Mouse (Mus musculus) hindbrain, embryonic 10.5 days (tissue): ENCODE measurements around the gene Hspa1b. TPM values are rescaled to one million over a fixed set of nuclear protein-coding genes. Genes with fewer than 3 reads are reported as not detected.
"Not testable (repeated sequence)": the region's sequence is repeated elsewhere in the genome, so short reads cannot be mapped to it uniquely, and the experiment has no call there.

Source experiments
- DNase-seq: peaks from one replicate; pipeline ENCODE4 v3.0.0-alpha.2; 2017; ENCODE audit warnings: low spot score
- H3K27ac ChIP-seq: fragments of 300-500 bp; sonication (generic); 2 replicates; pipeline ENCODE4 v1.5.1; 2016; ENCODE audit warnings: mild to moderate bottlenecking, moderate library complexity
- H3K27me3 ChIP-seq: fragments of 300-500 bp; sonication (generic); 2 replicates; pipeline ENCODE4 v1.6.1; 2016; ENCODE audit warnings: mild to moderate bottlenecking; ENCODE audit not compliant: poor library complexity, insufficient read depth, severe bottlenecking
- H3K36me3 ChIP-seq: fragments of 300-500 bp; sonication (generic); 2 replicates; pipeline ENCODE4 v1.6.1; 2016; ENCODE audit warnings: mild to moderate bottlenecking, moderate library complexity
- H3K4me1 ChIP-seq: fragments of 300-500 bp; sonication (generic); replicated peaks from 2 replicates; pipeline ENCODE4 v1.6.1; 2016; ENCODE audit warnings: mild to moderate bottlenecking
- H3K4me3 ChIP-seq: fragments of 300-500 bp; sonication (generic); 2 replicates; pipeline ENCODE4 v1.5.1; 2016; ENCODE audit warnings: mild to moderate bottlenecking, moderate library complexity
- H3K9me3 ChIP-seq: fragments of 300-500 bp; sonication (generic); 2 replicates; pipeline ENCODE4 v1.6.1; 2016; ENCODE audit warnings: mild to moderate bottlenecking, moderate library complexity
- WGBS: fragments of 180-500 bp; shearing (Covaris S2); methylation state at CpG from one replicate; pipeline ENCODE4 v1.1.7; 2016; 5-methylcytosine and 5-hydroxymethylcytosine counted together
- polyA plus RNA-seq: library from polyadenylated mRNA; unstranded; fragments of >200 nt; fragmentation: Nextera tagmentation; extraction: Ambion mirVana; gene quantifications from 2 replicates; pipeline ENCODE4 v1.2.1, GENCODE M21; 2016

Gene Hspa1b
- polyA plus RNA-seq, 1 experiment from 2014 or later: 0.09 TPM

- WGBS: 96% methylated on average over 15 of the region's 15 CpGs
- Histone ChIP-seq H3K4me1 (peaks cover 62% of the 10 kb centered on the region), H3K27ac (peak overlapping the region; percentile 90; the same call in 1 of the 2 replicates), H3K9me3 (no peaks in the 10 kb centered on the region), H3K36me3 (peaks cover 53% of the 10 kb centered on the region), H3K27me3 (no peaks in the 10 kb centered on the region), H3K4me3 (peak overlapping the region; percentile 89)
- no peak for DNase-seq
Observed at GRCm38 (mm10) chr17:34998526-34999430, 39.7 kb upstream of the Hspa1b start.

DNA sequence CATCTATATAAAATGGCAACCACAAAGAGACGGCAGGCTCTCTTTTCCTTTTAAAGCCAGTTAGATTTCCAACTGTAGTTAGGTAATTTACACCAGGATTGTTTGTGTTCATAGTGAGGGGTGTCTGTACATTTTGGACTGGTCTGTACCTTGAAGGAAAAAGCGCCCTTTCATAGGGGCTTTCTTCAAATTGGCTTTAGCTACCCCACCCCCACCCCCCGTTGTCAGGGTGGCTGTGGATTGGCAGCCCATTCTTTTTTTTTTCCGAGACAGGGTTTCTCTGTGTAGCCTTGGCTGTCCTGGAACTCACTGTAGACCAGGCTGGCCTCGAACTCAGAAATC, 38.1 kb upstream of the Hspa1b start:
- H3K27ac ChIP-seq: no peak overlapping the region
- DNase-seq: no peak
- no peaks in the 10 kb centered on the region for H3K27me3 ChIP-seq
- no peaks in the 10 kb centered on the region for H3K9me3 ChIP-seq
- 89% methylated on average over 5 of the region's 5 CpGs for WGBS
- peaks cover 55% of the 10 kb centered on the region for H3K36me3 ChIP-seq
- peaks cover 47% of the 10 kb centered on the region for H3K4me1 ChIP-seq
- peak overlapping the region; percentile 24; the same call in 1 of the 2 replicates for H3K4me3 ChIP-seq

- DNase-seq: no peak
- H3K27ac ChIP-seq: no peak overlapping the region
- no peaks in the 10 kb centered on the region for H3K27me3 ChIP-seq
- H3K36me3 ChIP-seq: peaks cover 60% of the 10 kb centered on the region
- H3K9me3 ChIP-seq: no peaks in the 10 kb centered on the region
- peaks cover 42% of the 10 kb centered on the region for H3K4me1 ChIP-seq
- peak overlapping the region; percentile 24 for H3K4me3 ChIP-seq
- 92% methylated on average over 14 of the region's 14 CpGs for WGBS
Observed at GRCm38 (mm10) chr17:34996411-34997141, 37.5 kb upstream of the Hspa1b start.

DNA sequence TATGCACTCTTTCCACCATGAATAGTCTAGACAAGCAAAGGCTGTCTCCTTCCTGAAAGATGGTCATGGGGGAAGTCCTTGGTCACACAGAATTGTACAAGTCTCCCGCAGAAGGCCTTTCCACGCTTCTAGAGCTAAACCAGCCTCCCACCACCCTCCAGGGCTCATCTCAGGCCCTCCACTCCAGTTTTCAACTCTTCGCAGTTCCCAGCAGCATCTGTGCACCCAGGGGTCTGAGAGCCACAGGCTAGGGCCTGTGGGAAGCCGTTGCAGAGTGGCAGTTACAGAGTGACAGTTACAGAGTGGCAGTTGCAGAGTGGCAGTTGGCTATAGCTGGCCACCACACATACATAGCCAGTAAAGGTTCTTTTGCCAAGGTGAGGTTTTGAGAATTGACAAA, 36.9 kb upstream of the Hspa1b start:
- WGBS: 93% methylated on average over 4 of the region's 4 CpGs

GRCm38 (mm10) chr17:34995192-34995591, 36.2 kb upstream of the Hspa1b start:
- WGBS: 93% methylated on average over 4 of the region's 4 CpGs
- H3K27ac ChIP-seq, H3K9me3 ChIP-seq, DNase-seq, H3K27me3 ChIP-seq, H3K4me3 ChIP-seq: not testable (repeated sequence)
- peaks cover 36% of the 10 kb centered on the region for H3K4me1 ChIP-seq
- H3K36me3 ChIP-seq: peaks cover 74% of the 10 kb centered on the region

More for the DNA sequence above, 36.9 kb upstream of the Hspa1b start:
- H3K36me3 ChIP-seq: peaks cover 66% of the 10 kb centered on the region
- H3K4me1 ChIP-seq: peaks cover 39% of the 10 kb centered on the region
- H3K9me3 ChIP-seq, DNase-seq, H3K27ac ChIP-seq, H3K27me3 ChIP-seq, H3K4me3 ChIP-seq: not testable (repeated sequence)

DNA sequence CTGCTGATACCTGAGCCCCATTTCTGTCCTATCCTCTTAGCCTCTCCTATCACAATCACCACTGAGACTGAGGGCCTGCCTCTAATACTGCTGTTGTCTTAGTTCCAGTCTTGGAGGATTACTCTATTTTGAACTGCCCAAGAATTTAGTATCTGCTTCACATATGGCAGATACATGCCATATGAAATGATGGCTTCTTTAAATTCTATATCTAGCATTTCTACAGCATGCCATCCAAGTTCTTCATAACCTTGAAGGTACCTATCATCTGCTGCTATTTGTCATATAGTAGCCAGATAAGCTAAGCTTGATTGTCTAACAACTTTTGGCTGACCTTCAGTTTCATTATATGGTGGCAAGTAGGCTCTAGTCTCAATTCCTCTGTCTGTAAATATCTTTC, 35.7 kb upstream of the Hspa1b start:
- H3K4me3 ChIP-seq: no peak overlapping the region
- H3K27ac ChIP-seq: no peak overlapping the region
- peaks cover 77% of the 10 kb centered on the region for H3K36me3 ChIP-seq
- no peak for DNase-seq
- H3K4me1 ChIP-seq: peaks cover 31% of the 10 kb centered on the region
- H3K27me3 ChIP-seq: no peaks in the 10 kb centered on the region
- H3K9me3 ChIP-seq: no peaks in the 10 kb centered on the region

DNA sequence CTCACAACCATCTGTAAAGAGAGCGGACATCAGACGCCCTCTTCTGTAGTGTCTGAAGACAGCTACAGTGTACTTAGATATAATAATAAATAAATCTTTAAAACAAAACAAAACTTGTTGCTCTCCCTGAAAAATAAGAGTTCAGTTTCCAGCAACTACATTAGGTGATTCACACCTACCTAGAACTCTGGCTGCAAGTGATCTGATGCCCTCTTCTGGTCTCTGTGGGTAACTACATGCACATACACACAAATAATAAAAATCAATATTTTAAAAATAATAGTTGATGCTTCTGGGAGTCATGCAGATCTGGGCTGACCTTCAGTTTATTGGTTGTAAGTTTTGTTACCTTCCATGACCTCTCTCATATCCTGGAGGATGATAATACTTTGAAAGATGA, 25.2 kb upstream of the Hspa1b start:
- Histone ChIP-seq H3K27me3 (no peaks in the 10 kb centered on the region), H3K4me1 (peaks cover 13% of the 10 kb centered on the region), H3K4me3 (no peak overlapping the region), H3K27ac (no peak overlapping the region), H3K9me3 (no peaks in the 10 kb centered on the region), H3K36me3 (peaks cover 51% of the 10 kb centered on the region)
- WGBS: 80% methylated on average over 2 of the region's 2 CpGs
- no peak for DNase-seq

DNA sequence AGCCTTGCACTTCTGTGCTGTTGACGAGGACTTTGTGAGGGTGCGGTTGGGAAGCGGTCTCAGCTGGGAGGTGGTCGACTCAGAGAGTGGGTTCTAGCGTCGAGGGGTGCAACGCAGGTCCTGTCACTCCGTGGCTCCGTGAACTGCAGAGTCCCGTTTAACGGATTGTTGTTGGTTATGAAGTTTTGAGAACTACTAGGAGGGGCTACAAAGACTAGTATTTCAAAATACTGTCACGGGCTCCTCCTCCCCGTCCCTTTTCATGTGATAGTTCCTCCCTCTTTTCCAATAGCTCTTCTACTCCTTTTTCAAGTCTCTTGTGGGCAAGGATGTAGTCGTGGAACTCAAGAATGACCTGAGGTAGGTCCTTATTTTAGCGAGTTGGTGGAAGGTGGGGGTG, 23.3 kb upstream of the Hspa1b start:
- peaks cover 40% of the 10 kb centered on the region for H3K36me3 ChIP-seq
- WGBS: under 1% methylated on average over 15 of the region's 15 CpGs

GRCm38 (mm10) chr17:34981690-34982180, 22.7 kb upstream of the Hspa1b start, which contains the start of gene Lsm2:
Lsm2 (plus strand) TSS chr17:34981862.
- H3K4me3 ChIP-seq: peak within 1 kb of the TSS; percentile 95
- peaks cover 13% of the 10 kb centered on the region for H3K4me1 ChIP-seq
- H3K27ac ChIP-seq: peak within 1 kb of the TSS; percentile 100
- WGBS: under 1% methylated on average over 58 of the region's 58 CpGs
- H3K9me3 ChIP-seq: no peaks in the 10 kb centered on the region
- peaks cover 40% of the 10 kb centered on the region for H3K36me3 ChIP-seq
- peak; percentile 92 for DNase-seq
- no peaks in the 10 kb centered on the region for H3K27me3 ChIP-seq

More for the DNA sequence above, 23.3 kb upstream of the Hspa1b start:
- H3K27me3 ChIP-seq: no peaks in the 10 kb centered on the region
- H3K27ac ChIP-seq: peak overlapping the region; percentile 100
- H3K9me3 ChIP-seq: no peaks in the 10 kb centered on the region
- H3K4me1 ChIP-seq: peaks cover 13% of the 10 kb centered on the region
- no peak for DNase-seq
- peak overlapping the region; percentile 95 for H3K4me3 ChIP-seq

DNA sequence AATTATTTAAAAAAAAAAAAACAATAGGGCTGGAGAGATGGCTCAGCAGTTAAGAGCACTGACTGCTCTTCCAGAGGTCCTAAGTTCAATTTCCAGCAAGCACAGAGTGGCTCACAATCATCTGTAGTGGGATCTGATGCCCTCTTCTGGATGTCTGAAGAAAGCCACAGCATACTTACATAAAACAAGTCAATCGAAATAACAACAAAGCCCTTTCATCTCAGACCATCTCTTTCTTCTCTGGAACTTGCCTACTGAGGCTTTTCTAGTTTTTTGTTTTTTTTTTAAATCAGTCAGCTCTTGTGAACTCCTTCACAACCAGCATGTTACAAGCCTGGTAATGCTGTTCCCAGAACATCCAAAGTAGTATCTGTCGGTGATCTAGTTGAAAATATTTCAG, 21.6 kb upstream of the Hspa1b start:
- 23% methylated on average over 2 of the region's 2 CpGs for WGBS

DNA sequence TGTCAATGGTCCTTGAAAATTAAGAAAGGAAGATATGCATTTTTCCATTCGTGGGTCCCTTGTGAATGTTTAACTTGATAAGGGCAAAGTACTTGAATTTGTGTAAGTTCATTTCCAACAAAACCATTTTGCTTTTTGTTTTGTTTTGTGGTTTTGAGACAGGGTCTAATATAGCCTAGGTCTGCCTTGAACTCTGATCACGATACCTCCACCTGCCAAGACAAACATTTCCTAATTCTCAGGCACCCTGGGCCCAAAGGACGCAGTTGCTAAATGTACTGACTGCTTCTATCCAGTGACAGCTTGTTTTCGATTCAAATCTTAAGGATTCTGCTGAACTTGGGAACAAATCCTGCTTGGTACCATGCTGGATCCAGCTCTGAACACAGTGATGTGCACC, 20.6 kb upstream of the Hspa1b start:
- Histone ChIP-seq H3K27ac (no peak overlapping the region), H3K9me3 (no peaks in the 10 kb centered on the region), H3K4me1 (peaks cover 13% of the 10 kb centered on the region), H3K27me3 (no peaks in the 10 kb centered on the region), H3K4me3 (no peak overlapping the region), H3K36me3 (peaks cover 20% of the 10 kb centered on the region)
- DNase-seq: no peak
- 90% methylated on average over 4 of the region's 4 CpGs for WGBS

More for the DNA sequence above, 21.6 kb upstream of the Hspa1b start:
- Histone ChIP-seq H3K27me3 (no peaks in the 10 kb centered on the region), H3K27ac (peak overlapping the region; percentile 100), H3K4me1 (peaks cover 13% of the 10 kb centered on the region), H3K9me3 (no peaks in the 10 kb centered on the region), H3K4me3 (peak overlapping the region; percentile 95), H3K36me3 (peaks cover 30% of the 10 kb centered on the region)
- DNase-seq: peak; percentile 25

DNA sequence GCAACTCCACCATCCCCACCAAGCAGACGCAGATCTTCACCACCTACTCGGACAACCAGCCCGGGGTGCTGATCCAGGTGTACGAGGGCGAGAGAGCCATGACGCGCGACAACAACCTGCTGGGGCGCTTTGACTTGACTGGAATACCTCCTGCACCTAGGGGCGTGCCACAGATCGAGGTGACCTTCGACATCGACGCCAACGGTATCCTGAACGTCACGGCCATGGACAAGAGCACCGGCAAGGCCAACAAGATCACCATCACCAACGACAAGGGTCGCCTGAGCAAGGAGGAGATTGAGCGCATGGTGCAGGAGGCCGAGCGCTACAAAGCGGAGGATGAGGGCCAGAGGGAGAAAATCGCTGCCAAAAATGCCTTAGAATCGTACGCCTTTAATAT, 19.2 kb upstream of the Hspa1b start:
- no peak for DNase-seq
- peaks cover 8% of the 10 kb centered on the region for H3K27me3 ChIP-seq
- no peak overlapping the region for H3K27ac ChIP-seq
- WGBS: 87% methylated on average over 27 of the region's 27 CpGs
- peaks cover 13% of the 10 kb centered on the region for H3K4me1 ChIP-seq
- no peak overlapping the region for H3K4me3 ChIP-seq
- peaks cover 14% of the 10 kb centered on the region for H3K36me3 ChIP-seq
- no peaks in the 10 kb centered on the region for H3K9me3 ChIP-seq

- no peak overlapping the region for H3K27ac ChIP-seq
- no peaks in the 10 kb centered on the region for H3K9me3 ChIP-seq
- no peak for DNase-seq
- H3K4me3 ChIP-seq: no peak overlapping the region
- H3K27me3 ChIP-seq: peaks cover 15% of the 10 kb centered on the region
- 93% methylated on average over 20 of the region's 20 CpGs for WGBS
- H3K36me3 ChIP-seq: peaks cover 14% of the 10 kb centered on the region
- peaks cover 14% of the 10 kb centered on the region for H3K4me1 ChIP-seq
Observed at GRCm38 (mm10) chr17:34977000-34977399, 18.0 kb upstream of the Hspa1b start.
